Mouse (Mus musculus): ENCODE results near the gene Tcam1.

- TF ChIP-seq CTCF (IDR thresholded peaks at IDR 0.05; ENCODE audit: low read depth), result no peak
- no peak for TF ChIP-seq EP300 (IDR thresholded peaks at IDR 0.05; ENCODE audit: low read depth)
Observed at GRCm38 (mm10) chr11:106314333-106314812, 37.9 kb downstream of the Tcam1 start, which contains the start of gene Cd79b.
